Mouse (Mus musculus) cerebellum, adult (tissue): ENCODE measurements around the gene Olfr10.
"Not testable (repeated sequence)": the region's sequence is repeated elsewhere in the genome, so short reads cannot be mapped to it uniquely, and the experiment has no call there.

Experiments used
- ATAC-seq: cut with Nextera tagmentation; 2 replicates; pipeline ENCODE4 v1.9.2; 2017; ENCODE audit warnings: mild to moderate bottlenecking, moderate library complexity, mixed read lengths; ENCODE audit not compliant: insufficient number of reproducible peaks, low FRiP score, low TSS enrichment

Gene Olfr10

DNA sequence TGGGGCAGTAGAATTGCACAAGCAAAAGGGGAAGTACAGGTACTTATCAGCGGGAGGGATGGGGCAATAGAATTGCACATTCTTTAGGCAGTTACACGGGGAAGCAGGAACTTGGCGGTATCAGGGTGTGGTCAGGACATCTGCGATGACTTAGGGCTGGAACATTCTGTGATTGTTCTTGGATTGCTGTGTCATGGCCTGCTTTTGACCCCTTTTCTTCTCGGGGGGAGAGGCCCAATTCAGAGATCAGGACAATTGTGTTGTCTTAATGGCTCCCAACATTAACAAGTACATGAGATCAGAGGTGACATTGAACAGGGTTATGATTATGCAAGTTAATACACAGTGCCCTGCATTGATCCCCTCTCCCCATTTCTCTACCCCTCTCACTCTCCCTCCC, 4.0 kb downstream of the Olfr10 start:
- ATAC-seq: not testable (repeated sequence)

DNA sequence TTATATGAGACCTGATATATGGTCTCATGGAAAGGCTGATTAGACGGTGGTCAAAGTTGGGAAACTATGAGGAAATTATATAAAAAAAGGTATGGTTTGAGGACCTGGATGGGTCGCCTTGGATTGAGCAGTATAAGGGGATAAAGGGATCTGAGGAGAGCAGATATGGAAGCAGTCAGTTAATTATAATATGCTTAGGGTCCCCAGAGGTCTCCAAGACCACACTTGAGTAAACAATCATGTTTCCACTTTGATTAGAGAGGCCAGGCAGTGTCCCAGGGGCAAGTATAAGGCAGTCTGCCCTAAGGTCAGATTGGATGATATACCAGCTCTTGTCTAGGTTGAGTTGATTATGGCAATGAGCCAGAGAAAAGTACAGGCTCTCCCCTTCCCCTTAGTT, 17.9 kb downstream of the Olfr10 start, which contains the start of gene Olfr1391:
Olfr1391 (plus strand) TSS at position 301 of the 400 bp plus-strand sequence.
- ATAC-seq: no peak

DNA sequence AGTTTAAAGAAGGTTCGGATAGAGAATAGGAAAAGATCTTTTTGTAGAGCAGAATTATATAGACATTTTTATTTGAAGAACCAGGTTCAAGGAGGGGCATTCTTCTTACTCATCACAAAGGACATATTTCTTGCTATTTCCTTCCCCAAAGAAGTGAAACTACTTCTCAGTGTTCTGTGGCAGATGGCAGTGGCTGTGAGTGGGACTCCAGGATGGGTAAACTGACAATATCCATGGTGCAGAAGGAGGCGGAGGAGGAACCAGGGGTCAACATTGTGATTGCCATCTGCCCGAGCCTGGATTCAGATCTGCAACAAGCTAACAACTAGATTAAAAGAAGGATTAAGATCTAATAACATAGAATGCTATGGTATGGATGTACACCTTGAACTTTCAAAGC, 22.2 kb downstream of the Olfr10 start:
- no peak for ATAC-seq

DNA sequence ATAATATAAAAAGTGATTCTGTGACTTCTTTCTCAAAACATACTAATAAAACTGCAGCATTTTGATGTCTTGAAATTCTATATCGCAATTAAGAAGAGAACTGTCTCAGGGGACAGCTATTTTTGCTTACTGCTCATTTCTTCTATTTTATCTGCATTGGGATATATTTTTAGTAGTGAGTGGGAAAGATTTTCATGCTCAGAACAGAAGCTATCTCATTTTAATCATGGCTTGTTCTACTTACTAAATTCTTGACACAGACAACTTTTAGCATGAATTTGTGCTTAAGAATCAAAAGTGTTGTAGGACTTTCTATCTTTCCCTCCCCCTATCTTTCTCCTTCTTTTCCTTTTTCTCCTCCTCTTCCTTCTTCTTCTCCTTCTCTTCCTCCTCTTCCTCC, 25.1 kb downstream of the Olfr10 start:
- ATAC-seq: no peak

DNA sequence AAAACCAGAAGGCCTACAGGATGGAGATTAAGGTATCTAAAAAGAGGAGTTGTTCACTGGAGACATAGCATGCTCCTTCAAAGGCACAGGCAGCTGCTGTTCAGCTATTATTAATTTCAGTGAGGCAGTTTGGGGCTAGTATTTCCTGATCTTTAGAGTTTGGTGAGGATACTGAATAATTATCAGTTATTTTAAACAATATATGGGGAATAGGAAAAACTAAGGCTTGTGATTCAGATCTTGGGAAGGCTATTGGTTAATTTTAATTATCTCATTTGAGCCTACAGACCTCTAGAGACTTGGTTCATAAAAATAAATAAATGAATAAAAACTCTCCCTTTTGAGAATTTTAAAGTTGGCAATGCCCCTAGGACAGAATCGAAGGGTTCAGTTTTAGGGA, 30.3 kb downstream of the Olfr10 start, which contains the start of gene Olfr1390:
Olfr1390 (plus strand) TSS at position 301 of the 400 bp plus-strand sequence.
- no peak for ATAC-seq

DNA sequence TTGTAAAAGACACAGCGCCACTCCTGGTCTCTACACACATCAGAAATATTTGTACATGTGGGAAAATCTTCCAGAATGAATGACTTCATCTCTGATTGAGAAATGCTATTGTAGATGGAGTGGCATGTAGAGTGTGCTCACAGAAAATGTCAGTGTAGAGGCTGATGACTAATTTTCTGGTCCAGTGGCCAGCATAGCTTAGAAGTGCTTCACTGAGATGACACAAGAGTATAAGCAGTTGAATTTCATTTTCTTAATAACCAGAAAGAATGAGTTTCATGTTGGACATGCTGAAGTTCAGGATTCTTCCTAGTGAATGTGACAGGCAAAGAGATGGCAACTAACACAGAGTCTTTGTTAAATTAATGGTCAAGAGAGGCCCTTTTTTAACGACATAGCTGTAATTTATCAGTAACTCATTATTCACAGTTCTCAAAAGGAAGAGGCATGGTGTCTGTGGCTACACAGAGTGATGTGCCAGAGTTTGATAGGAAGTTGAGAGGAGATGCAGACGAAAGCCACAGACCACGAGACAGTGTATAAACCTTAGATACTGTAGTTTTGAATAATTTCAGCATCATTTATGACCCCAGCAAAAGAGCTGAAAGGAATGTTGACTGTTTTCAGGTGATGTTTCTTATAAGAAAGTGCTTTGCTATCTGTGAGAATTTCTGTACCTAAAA, 32.8 kb downstream of the Olfr10 start:
- ATAC-seq: no peak
